Mouse (Mus musculus): Measurements from ENCODE around the gene Plekhh3.
"Not testable (repeated sequence)": the region's sequence is repeated elsewhere in the genome, so short reads cannot be mapped to it uniquely, and the experiment has no call there.

Plekhh3 gene

GRCm38 (mm10) chr11:101151063-101151462, 20.1 kb downstream of the Plekhh3 start:
- DNase-seq (ENCODE audit: low read depth, low spot score) = peak; percentile 42

GRCm38 (mm10) chr11:101149178-101150105, 21.7 kb downstream of the Plekhh3 start:
- DNase-seq (ENCODE audit: low read depth, low spot score) = no peak

- DNase-seq (ENCODE audit: low read depth, low spot score) = no peak
Observed at GRCm38 (mm10) chr11:101148751-101149150, 22.4 kb downstream of the Plekhh3 start.

DNA sequence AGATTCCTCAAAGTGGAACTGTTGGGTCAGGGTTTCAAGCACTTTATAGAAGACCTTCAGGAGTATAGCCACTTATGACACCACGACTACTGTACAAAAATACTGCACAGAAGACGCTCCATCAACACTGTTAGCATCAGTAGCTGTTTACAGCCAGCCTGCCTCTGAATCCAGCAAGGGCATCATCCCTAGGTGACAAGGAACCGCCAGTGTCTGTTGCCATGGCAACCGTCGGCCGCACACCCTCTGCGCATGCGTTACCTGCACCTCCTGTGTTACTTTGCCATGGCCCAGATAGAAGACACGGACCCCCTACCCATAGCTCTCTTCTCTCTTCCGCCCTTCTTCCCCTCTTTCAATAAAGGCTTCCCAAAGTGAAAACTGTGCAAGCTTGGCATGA, 24.8 kb downstream of the Plekhh3 start:
- DNase-seq (ENCODE audit: low read depth, low spot score) = no peak

- peak; percentile 84 for DNase-seq (ENCODE audit: low read depth, low spot score)
Observed at GRCm38 (mm10) chr11:101143338-101144225, 27.6 kb downstream of the Plekhh3 start.

GRCm38 (mm10) chr11:101142215-101142967, 28.8 kb downstream of the Plekhh3 start:
- DNase-seq (ENCODE audit: low read depth, low spot score) = no peak

DNA sequence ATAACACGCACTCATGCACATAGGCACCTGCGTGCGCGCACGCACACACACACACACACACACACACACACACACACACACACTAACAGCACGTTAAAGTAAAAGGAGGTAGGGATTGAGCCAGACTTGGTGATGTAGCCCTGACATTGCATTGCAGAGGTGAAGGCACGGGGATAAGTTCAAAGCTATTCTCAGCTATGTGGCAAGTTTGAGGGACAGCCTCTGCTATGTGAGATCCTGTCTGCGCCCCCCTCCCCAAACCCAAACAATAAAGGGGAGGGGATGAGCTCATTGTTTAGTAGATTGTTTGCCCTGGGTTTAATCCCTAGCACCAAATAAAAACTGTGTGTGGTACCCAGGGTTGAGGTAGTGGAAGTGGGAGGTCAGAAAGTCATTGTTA, 30.1 kb downstream of the Plekhh3 start:
- no peak for DNase-seq (ENCODE audit: low read depth, low spot score)

DNA sequence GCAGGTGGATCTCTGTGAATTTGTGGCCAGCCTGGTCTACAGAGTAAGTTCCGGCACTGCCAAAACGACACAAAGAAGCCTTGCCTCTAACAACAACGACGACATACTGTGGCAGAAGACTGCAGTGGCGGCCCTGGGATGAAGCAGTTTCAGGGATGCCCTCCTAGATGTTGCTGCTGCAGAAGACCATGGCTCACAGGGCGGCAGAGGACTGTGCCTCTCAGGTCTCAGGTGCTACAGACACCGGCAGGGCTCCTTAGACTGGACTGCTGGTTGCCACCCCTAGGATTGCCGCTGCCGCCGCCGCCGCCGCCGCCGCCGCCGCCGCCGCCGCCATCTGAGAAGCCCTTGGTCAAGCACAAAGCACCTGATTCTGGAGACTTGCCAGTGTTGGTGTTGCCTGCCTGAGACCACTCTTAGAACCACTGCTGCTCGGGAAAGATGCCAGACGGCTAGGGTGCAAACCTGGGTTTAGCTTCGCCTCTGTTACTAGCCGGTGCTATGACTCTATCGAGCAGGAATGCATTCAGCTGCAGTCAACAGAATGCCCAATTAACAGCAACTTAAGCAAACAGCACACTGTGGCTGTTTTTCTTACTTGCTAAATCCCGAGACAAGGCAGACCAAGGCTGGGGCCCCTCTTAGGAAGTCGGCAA, 30.9 kb downstream of the Plekhh3 start:
- no peak for DNase-seq (ENCODE audit: low read depth, low spot score)

DNA sequence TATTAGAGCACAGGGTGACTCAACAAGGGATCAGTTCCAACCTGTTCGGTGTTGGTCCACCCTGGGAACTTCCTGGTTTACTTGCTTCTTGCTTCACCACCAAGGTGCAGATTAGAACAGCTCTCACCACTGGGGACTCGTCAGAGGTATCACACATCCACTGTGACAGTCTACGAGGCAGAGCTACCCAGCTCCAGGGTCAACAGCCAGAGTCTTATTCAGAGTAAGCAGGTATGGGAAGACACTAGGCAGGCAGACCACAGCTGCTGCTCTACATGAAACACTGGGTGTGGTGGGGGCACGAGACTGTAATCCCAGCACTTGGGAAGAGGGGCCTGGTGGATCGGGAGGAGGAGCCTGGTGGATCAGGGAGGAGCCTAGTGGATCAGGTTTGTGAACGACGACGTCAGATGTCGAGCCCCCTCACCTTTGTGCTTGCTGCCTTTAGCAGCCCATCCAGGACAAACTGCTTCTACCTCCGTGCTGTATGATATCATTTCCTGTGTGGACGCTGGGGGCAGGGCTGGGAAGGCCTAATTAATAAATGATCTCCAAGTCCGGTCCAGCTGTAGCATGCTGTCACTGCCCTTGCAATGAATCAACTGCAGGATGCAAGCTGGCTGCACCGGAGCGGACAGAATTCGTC, 32.5 kb downstream of the Plekhh3 start:
- no peak for DNase-seq (ENCODE audit: low read depth, low spot score)

- no peak for DNase-seq (ENCODE audit: low read depth, low spot score)
Observed at GRCm38 (mm10) chr11:101137000-101137399, 34.2 kb downstream of the Plekhh3 start.

DNA sequence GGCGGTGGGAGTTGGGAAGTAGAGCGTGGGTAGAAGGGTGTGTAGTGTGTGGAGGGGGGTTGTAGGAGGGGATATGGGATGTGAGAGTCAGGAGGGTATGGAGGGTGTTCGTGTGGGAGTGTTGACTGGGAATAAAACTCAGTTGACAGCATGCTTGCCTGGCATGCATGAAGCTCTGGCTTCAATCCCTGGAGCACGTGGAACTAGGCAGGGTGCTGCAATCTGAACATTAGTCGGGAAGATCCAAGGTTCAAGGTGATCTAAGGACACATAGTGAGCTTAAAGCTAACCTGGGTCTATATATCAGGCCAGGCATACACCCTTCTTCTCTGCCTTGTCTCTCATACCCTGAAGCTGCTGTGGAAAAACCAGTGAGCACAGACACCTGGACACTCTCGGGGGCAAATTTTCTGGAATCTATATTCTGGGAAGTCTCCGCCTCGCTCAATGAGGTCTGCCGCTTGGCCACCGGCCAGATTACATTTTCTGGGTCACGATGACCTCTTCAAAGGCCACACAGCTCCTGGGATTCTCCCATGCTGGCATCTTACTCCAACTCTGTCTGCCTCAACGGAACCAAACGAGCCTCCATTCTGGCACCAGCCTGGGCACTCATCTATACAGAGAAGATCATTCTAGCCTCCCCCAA, 36.8 kb downstream of the Plekhh3 start:
- no peak for DNase-seq (ENCODE audit: low read depth, low spot score)

- no peak for DNase-seq (ENCODE audit: low read depth, low spot score)
Observed at GRCm38 (mm10) chr11:101133037-101133436, 38.1 kb downstream of the Plekhh3 start.

- peak; percentile 72 for DNase-seq (ENCODE audit: low read depth, low spot score)
Observed at GRCm38 (mm10) chr11:101131701-101132100, 39.5 kb downstream of the Plekhh3 start.

DNA sequence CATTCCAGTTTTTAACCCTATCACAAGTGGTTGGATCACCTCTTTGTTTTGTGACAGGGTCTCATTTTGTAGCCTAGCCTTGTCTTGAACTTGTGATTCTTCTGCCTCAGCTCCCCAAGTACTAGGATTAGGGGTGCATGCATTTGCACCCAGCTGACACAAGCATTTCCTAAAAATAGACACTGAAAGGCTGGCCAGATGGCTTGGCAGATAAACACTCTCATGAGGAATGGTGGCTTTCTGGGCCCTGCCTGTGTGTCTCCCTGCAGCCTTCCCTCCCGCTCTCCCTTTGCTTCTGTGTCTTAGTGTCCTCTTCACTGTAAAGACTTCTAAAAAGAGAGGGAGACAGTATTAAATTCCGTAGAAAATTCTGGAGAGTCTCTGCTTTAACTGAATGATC, 40.0 kb downstream of the Plekhh3 start:
- DNase-seq (ENCODE audit: low read depth, low spot score) = no peak

DNA sequence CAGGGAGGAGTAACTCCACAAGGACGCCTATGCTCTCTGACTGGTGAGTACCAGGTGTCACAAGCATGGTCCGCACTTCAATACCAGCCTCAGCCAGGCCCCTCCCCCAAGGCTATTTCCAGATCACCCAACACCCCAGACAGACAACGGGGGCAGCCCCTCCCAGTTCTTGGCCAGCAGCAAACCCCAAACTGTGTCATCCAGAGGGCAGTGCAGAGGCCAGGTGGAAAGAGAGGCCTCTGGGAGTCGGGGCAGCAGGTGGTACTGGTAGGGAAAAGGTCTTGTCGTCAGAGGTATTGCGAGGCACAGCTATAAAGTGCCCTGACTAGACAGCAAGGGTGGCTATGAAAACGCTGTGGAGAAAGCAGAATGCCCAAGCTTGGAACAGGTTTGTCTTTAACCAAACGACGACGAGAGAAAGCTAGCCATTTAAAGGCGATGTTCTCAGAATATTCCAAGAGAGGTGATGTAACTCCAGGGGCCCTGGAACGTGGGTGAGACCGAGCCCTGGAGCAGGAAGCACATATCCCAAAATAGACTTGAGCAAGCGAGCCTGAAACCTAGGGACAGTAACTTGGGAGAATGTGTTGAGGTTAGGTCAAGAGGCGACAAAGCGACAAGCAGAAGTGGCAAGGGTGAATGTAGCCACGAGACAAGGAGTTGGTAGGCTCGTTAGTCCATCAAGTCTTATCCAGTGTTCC, 40.9 kb downstream of the Plekhh3 start:
- DNase-seq (ENCODE audit: low read depth, low spot score) = peak; percentile 94

DNA sequence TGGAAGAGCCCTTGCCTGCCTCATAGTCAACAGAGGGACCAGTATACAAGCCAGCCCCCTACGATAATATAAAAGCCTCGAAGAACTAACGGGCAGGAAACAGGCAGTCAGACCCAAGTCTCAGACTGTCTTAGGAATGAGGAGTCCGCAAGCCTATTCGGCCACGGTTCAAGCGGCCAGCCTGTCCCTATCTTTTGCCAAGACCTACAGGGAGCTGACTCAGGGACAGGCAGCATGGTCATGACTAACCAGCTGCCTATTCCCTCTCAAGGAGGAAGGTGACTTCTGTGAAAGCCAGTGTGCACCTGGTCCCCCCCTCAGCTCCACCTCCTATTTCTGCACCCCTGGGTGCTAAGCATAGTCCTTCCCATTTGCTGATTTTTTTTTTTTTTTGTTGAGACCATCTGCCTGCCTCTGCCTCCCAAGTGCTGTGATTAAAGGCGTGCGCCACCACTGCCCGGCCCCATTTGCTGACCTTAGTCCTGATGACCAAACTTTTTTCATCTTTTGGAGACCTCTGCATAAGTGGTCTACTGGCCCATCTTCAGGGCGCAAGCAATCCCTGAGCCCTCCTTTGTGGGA, 42.1 kb downstream of the Plekhh3 start:
- peak; percentile 71 for DNase-seq (ENCODE audit: low read depth, low spot score)

DNA sequence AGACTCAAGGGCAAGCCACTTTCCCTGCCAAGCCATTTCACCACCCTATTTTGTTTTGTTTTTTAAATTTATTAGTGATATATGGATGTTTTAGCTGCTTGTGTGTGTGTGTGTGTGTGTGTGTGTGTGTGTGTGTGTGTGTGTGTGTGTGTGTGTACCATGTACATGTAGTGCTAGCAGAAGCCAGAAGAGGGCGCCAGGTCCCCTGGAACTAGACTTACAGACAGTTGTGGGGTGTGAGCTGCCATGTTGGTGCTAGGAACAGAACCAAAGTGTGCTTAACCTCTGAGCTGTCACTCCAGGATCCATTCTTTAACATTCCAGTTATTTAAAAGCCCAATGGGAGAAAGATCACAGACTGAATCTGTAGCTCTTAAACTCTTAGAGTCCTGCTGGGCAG, 44.1 kb downstream of the Plekhh3 start:
- DNase-seq (ENCODE audit: low read depth, low spot score) = peak; percentile 49

- not testable (repeated sequence) for DNase-seq (ENCODE audit: low read depth, low spot score)
Observed at GRCm38 (mm10) chr11:101125008-101125407, 46.1 kb downstream of the Plekhh3 start.

DNA sequence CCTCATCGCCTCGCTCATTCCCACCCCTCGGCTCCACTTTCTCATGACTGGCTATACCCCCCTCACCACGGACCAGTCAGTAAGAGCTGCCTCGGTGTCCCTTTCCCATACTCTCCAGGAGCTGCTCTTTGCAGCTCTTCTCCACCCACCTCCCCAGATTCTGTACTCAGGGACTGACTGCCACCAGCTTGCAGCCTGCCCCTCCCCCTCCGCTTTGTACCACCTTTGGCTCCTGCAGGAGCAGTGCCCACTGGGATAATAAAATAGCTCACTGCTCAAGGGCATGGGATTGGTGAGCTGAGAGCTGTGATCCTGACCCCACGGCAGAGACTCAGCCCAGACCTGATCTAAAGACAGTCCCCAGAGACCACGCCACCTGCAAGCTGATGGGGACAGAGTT, 46.7 kb downstream of the Plekhh3 start:
- not testable (repeated sequence) for DNase-seq (ENCODE audit: low read depth, low spot score)
